Mouse (Mus musculus) neural tube, embryonic 13.5 days (tissue): ENCODE results near the gene Apoo. TPM values are rescaled to one million over a fixed set of nuclear protein-coding genes. Genes with fewer than 3 reads are reported as not detected.
"Not testable (repeated sequence)": the region's sequence is repeated elsewhere in the genome, so short reads cannot be mapped to it uniquely, and the experiment has no call there.

Experiments
- ATAC-seq: fragments of 200-750 bp; cut with Nextera tagmentation; 2 replicates; pipeline ENCODE4 v1.8.0; 2017; ENCODE audit warnings: low read depth, mild to moderate bottlenecking, moderate TSS enrichment, moderate library complexity
- H3K27ac ChIP-seq: fragments of 300-500 bp; sonication (generic); replicated peaks from 2 replicates; pipeline ENCODE4 v1.5.1; 2015; ENCODE audit warnings: moderate library complexity, mild to moderate bottlenecking, inconsistent platforms
- H3K27me3 ChIP-seq: fragments of 300-500 bp; sonication (generic); 2 replicates; pipeline ENCODE4 v1.6.1; 2015; ENCODE audit warnings: mild to moderate bottlenecking, inconsistent platforms
- H3K36me3 ChIP-seq: fragments of 300-500 bp; sonication (generic); 2 replicates; pipeline ENCODE4 v1.6.1; 2015; ENCODE audit warnings: mild to moderate bottlenecking, inconsistent platforms
- H3K4me1 ChIP-seq: fragments of 300-500 bp; sonication (generic); replicated peaks from 2 replicates; pipeline ENCODE4 v1.6.1; 2015; ENCODE audit warnings: inconsistent platforms
- H3K4me2 ChIP-seq: fragments of 300-500 bp; sonication (generic); 2 replicates; pipeline ENCODE4 v1.6.1; 2015; ENCODE audit warnings: inconsistent platforms, mild to moderate bottlenecking, moderate library complexity
- H3K4me3 ChIP-seq: fragments of 300-500 bp; sonication (generic); 2 replicates; pipeline ENCODE4 v1.5.1; 2015; ENCODE audit warnings: mild to moderate bottlenecking, inconsistent platforms
- H3K9ac ChIP-seq: fragments of 300-500 bp; sonication (generic); 2 replicates; pipeline ENCODE4 v1.6.1; 2015; ENCODE audit warnings: moderate library complexity, mild to moderate bottlenecking, inconsistent platforms
- H3K9me3 ChIP-seq: fragments of 300-500 bp; sonication (generic); 2 replicates; pipeline ENCODE4 v1.6.1; 2016; ENCODE audit warnings: inconsistent platforms
- WGBS: fragments of 180-500 bp; shearing (Covaris S2); methylation state at CpG from one replicate; pipeline ENCODE4 v1.1.7; 2015; 5-methylcytosine and 5-hydroxymethylcytosine counted together
- polyA plus RNA-seq: library from polyadenylated mRNA; unstranded; fragments of >200 nt; fragmentation: Nextera tagmentation; extraction: Ambion mirVana; gene quantifications from 2 replicates; pipeline ENCODE4 v1.2.1, GENCODE M21; 2015

The Apoo gene
- 122 and 139 TPM in 2 replicates for polyA plus RNA-seq

GRCm38 (mm10) chrX:94366670-94367241 is at the start of gene Apoo, which contains the start of gene Fam90a1b:
Gene Apoo, plus strand, starts transcription at chrX:94367117.
Gene Fam90a1b, minus strand, starts transcription at chrX:94366777.
- no peaks in the 10 kb centered on the region for H3K36me3 ChIP-seq
- ATAC-seq: peak; percentile 99
- peak within 1 kb of the TSS; percentile 60 for H3K4me3 ChIP-seq
- peak within 1 kb of the TSS; percentile 51 for H3K4me2 ChIP-seq
- H3K27me3 ChIP-seq: peaks cover 82% of the 10 kb centered on the region
- peak within 1 kb of the TSS; percentile 72 for H3K9ac ChIP-seq
- H3K27ac ChIP-seq: peak within 1 kb of the TSS; percentile 74
- no peaks in the 10 kb centered on the region for H3K9me3 ChIP-seq
- 16% methylated on average over 46 of the region's 46 CpGs for WGBS
- H3K4me1 ChIP-seq: 0 out of 2 replicates have a peak, but pooled peaks cover 9% of the 10 kb centered on the region

DNA sequence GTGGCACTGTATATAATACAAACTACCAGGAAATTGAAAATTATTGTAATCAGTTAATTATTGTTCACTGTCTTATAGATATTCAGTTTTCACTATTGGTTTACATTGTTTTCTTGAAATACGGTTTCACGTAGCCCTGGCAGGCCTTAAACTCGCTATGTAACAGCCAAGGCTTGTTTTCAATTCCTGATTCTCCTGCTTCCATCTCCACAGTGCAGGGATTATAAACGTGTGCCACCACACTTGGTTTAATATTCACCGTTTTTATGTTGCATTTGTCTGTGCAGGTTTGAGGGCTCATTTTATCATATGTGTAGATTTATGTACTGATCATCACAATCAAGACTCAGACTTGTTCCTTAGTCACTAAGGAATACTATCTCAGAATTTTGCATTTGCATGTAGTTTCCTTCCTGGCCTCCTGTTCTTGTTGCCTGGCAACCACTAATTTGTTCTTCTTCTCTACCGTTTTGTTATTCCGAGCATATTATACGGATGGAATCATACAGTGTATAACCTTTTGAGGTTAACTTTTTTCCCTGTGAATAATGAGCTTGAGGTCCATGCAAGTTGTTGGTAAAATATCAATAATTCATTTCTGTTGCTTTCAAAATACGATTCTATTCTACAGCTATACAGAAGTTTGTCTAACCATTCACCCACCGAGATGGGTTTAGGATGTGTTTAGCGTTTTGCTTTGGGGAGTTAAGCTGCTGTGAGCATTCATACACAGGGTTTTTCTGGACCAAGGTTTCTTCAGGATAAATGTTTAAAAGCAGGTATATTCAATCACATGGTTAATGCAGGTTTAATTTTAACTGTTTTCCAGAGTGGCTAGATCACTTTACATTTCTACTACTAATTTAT is 45.6 kb upstream of the Apoo start:
- Histone ChIP-seq H3K27me3 (peaks cover 67% of the 10 kb centered on the region), H3K27ac (no peak overlapping the region), H3K4me1 (no peaks in the 10 kb centered on the region), H3K4me2 (no peak overlapping the region), H3K9ac (no peak overlapping the region), H3K9me3 (no peaks in the 10 kb centered on the region), H3K4me3 (no peak overlapping the region), H3K36me3 (no peaks in the 10 kb centered on the region)
- WGBS: 64% methylated on average over 11 of the region's 11 CpGs
- ATAC-seq: no peak

GRCm38 (mm10) chrX:94343638-94344037 is 23.3 kb upstream of the Apoo start:
- ATAC-seq, H3K4me3 ChIP-seq, H3K9me3 ChIP-seq, H3K4me1 ChIP-seq, H3K9ac ChIP-seq, H3K36me3 ChIP-seq, H3K27ac ChIP-seq, H3K4me2 ChIP-seq: not testable (repeated sequence)
- peaks cover 60% of the 10 kb centered on the region for H3K27me3 ChIP-seq
- 88% methylated on average over 4 of the region's 4 CpGs for WGBS

GRCm38 (mm10) chrX:94365381-94365925 is 1.5 kb upstream of the Apoo start:
- no peaks in the 10 kb centered on the region for H3K36me3 ChIP-seq
- peak overlapping the region; percentile 49 for H3K4me2 ChIP-seq
- WGBS: 27% methylated on average over 14 of the region's 14 CpGs
- no peak overlapping the region for H3K9ac ChIP-seq
- H3K4me3 ChIP-seq: peak overlapping the region; percentile 60; the same call in 1 of the 2 replicates
- no peak overlapping the region for H3K27ac ChIP-seq
- no peaks in the 10 kb centered on the region for H3K9me3 ChIP-seq
- no peak for ATAC-seq
- peaks cover 82% of the 10 kb centered on the region for H3K27me3 ChIP-seq
- 0 out of 2 replicates have a peak, but pooled peaks cover 9% of the 10 kb centered on the region for H3K4me1 ChIP-seq

DNA sequence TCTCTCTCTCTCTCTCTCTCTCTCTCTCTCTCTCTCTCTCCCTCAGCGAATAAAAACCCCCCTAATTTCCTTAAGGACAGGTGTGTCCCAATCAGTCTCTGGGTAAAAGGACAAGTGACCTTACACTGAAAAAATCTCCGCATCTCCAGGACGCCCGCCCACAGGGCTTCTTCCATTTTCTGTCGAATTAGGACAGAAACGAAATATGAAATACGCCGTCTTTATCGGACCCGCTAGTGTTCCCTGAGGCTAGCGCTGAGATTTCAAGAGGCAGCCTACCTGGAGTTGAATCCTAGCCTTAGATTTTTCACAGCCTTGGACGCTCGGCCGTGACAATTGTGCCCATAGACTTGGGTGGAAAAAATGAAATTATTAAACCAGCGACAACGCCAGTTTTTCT is 888 bp upstream of the Apoo start:
- peaks cover 80% of the 10 kb centered on the region for H3K27me3 ChIP-seq
- 16% methylated on average over 15 of the region's 16 CpGs for WGBS

DNA sequence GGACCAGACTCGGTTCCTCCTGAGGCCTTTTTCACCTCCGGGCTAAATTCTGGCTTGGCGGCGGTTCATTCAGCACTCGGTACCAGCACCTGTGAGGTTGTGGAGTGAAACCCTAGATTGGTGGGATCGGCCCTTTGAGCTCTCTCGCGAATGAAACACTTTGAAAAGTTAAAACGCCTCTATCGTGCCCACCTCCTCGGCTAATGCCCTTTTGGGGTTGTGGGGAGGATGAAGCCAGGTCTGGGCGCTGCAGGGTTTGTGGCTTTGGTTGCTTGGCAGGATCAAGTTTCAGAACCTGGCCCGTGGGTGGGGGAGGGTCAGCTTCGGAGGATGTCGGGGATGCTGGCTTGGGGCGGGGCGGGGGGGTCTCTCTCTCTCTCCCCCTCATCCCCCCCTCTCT is 331 bp downstream of the Apoo start:
- peak overlapping the region; percentile 51 for H3K4me2 ChIP-seq
- H3K4me1 ChIP-seq: 0 out of 2 replicates have a peak, but pooled peaks cover 9% of the 10 kb centered on the region
- no peaks in the 10 kb centered on the region for H3K36me3 ChIP-seq
- H3K9me3 ChIP-seq: no peaks in the 10 kb centered on the region
- peak overlapping the region; percentile 74 for H3K27ac ChIP-seq
- H3K27me3 ChIP-seq: peaks cover 77% of the 10 kb centered on the region
- WGBS: 24% methylated on average over 15 of the region's 17 CpGs
- H3K9ac ChIP-seq: peak overlapping the region; percentile 72
- ATAC-seq: peak; percentile 59
- peak overlapping the region; percentile 60 for H3K4me3 ChIP-seq

More for the DNA sequence above, 888 bp upstream of the Apoo start:
- H3K4me1 ChIP-seq: 0 out of 2 replicates have a peak, but pooled peaks cover 9% of the 10 kb centered on the region
- no peaks in the 10 kb centered on the region for H3K9me3 ChIP-seq
- no peak overlapping the region for H3K27ac ChIP-seq
- peak overlapping the region; percentile 49 for H3K4me2 ChIP-seq
- ATAC-seq: no peak
- peak overlapping the region; percentile 60 for H3K4me3 ChIP-seq
- H3K36me3 ChIP-seq: no peaks in the 10 kb centered on the region
- no peak overlapping the region for H3K9ac ChIP-seq

DNA sequence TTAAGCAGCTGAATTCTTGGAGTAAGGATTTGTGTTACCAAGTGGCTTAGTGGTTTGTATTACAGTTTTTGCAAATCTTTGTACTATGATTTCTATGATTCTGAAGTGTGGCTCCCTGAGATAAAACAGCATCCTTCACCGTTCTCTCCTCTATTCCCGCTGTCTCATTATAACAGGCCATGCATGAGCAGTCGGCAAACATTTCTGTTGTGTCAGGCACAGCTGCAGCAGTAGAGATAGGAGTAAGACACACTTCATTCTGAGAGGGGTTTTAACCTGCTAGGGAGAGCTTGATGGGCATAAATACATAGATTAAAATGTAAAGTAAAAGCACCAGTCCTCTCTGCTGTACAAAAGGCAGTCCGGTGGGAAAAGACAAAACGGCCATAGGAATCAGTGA is 11.8 kb downstream of the Apoo start:
- peaks cover 63% of the 10 kb centered on the region for H3K27me3 ChIP-seq
- WGBS: 65% methylated on average over 5 of the region's 5 CpGs
- no peak overlapping the region for H3K4me3 ChIP-seq
- no peaks in the 10 kb centered on the region for H3K9me3 ChIP-seq
- H3K9ac ChIP-seq: no peak overlapping the region
- no peak for ATAC-seq
- no peak overlapping the region for H3K27ac ChIP-seq
- no peak overlapping the region for H3K4me2 ChIP-seq
- H3K4me1 ChIP-seq: no peaks in the 10 kb centered on the region
- peaks cover 8% of the 10 kb centered on the region; the same call in 1 of the 2 replicates for H3K36me3 ChIP-seq

GRCm38 (mm10) chrX:94408975-94409374 is 42.1 kb downstream of the Apoo start:
- H3K4me1 ChIP-seq: no peaks in the 10 kb centered on the region

GRCm38 (mm10) chrX:94420210-94420609 is 53.3 kb downstream of the Apoo start:
- peaks cover 31% of the 10 kb centered on the region for H3K27me3 ChIP-seq
- no peaks in the 10 kb centered on the region for H3K9me3 ChIP-seq
- H3K4me3 ChIP-seq: no peak overlapping the region
- H3K9ac ChIP-seq: no peak overlapping the region
- no peak overlapping the region for H3K4me2 ChIP-seq
- H3K27ac ChIP-seq: no peak overlapping the region
- 0 out of 2 replicates have a peak, but pooled peaks cover 12% of the 10 kb centered on the region for H3K36me3 ChIP-seq
- WGBS: 94% methylated on average over 2 of the region's 2 CpGs
- ATAC-seq: no peak
- no peaks in the 10 kb centered on the region for H3K4me1 ChIP-seq

More at GRCm38 (mm10) chrX:94408975-94409374, 42.1 kb downstream of the Apoo start:
- WGBS: 43% methylated on average over 3 of the region's 3 CpGs
- Histone ChIP-seq H3K9ac (no peak overlapping the region), H3K4me3 (no peak overlapping the region), H3K9me3 (no peaks in the 10 kb centered on the region), H3K36me3 (no peaks in the 10 kb centered on the region), H3K27ac (no peak overlapping the region), H3K4me2 (no peak overlapping the region), H3K27me3 (peaks cover 32% of the 10 kb centered on the region)
- ATAC-seq: no peak

DNA sequence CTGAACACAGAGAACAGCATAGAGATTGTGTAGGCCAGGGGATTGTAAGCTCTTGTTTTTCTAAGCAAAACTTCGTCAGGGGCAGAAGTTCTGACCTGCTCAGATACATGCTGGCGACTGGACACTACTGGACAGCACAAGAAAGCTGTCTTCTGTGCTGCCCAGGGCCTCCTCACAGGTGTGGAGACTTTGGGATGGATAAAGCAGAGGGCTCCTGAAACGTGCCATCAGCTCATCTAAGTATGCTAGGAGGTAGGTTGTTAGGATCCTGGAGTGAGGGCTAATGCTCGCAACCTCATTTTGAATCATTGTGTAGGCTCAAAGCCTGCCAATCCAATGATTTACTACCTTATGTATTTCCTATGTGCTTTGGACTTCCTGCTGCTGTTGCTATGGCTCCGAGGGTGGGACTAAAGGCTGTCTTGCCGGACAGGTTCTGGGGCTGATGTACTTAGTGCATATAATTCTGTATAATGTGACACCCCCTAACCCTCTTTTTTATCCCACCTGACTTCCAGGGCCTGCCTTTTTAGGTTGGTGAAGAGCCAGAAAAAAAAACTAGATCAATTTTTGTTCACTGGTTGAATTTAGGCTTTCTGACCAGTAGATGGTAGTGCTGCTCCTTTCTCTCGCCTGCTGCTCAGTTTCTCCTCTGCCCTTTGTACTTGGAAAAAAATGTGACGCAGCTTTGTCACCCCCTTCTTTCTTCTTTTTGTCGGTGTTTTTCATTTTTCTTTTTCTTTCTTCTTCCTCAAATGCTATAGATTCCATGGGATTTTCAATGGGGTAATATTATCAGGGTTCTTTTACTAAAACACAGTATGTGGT is 64.8 kb downstream of the Apoo start:
- no peak overlapping the region for H3K4me2 ChIP-seq
- no peak overlapping the region for H3K27ac ChIP-seq
- ATAC-seq: peak; percentile 84
- H3K9ac ChIP-seq: no peak overlapping the region
- no peak overlapping the region for H3K4me3 ChIP-seq
- peaks cover 48% of the 10 kb centered on the region for H3K27me3 ChIP-seq
- 30% methylated on average over 9 of the region's 9 CpGs for WGBS
- H3K9me3 ChIP-seq: no peaks in the 10 kb centered on the region
- H3K36me3 ChIP-seq: no peaks in the 10 kb centered on the region
- H3K4me1 ChIP-seq: no peaks in the 10 kb centered on the region

DNA sequence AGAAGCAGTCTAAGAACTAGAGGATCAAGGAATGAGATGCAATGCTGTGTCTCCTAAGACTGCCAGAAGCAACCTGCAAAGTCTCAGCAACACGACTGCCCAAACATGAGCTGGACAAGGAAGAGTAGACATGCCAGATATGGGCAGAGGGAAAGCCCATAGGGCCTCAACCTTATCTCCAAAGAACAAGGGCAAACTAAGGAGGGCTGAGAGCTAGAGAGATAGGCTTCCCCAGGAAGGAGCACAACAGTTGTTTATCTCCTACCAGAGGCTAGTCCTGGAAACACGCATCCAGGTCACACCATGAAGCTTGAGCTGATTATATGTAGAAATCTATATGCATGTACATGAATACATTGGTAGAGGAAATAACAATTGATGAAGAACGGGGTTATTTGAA is 78.5 kb downstream of the Apoo start:
- no CpG with 5 or more reads among the region's 3 CpGs for WGBS
- not testable (repeated sequence) for H3K4me3 ChIP-seq, H3K36me3 ChIP-seq, H3K27me3 ChIP-seq, H3K4me2 ChIP-seq, ATAC-seq, H3K4me1 ChIP-seq, H3K9ac ChIP-seq, H3K9me3 ChIP-seq, H3K27ac ChIP-seq
